Mouse (Mus musculus): ENCODE results near the gene Krcc1.
A peak's percentile ranks its signal among the peaks of the same experiment; 100 is the strongest.
"Not testable (repeated sequence)": the region's sequence is repeated elsewhere in the genome, so short reads cannot be mapped to it uniquely, and the experiment has no call there.

Krcc1 gene

GRCm38 (mm10) chr6:71262142-71262833 is 9.2 kb upstream of the Krcc1 start:
- no peak for DNase-seq (ENCODE audit: low spot score in 2 of 2)

- DNase-seq (ENCODE audit: low spot score in 2 of 2): not testable (repeated sequence)
These were observed 3.9 kb upstream of the Krcc1 start for GRCm38 (mm10) chr6:71267603-71268002.

- no peak for DNase-seq (ENCODE audit: low spot score in 2 of 2)
These were observed 2.4 kb upstream of the Krcc1 start for GRCm38 (mm10) chr6:71268929-71269685.

GRCm38 (mm10) chr6:71269686-71270050 is 1.8 kb upstream of the Krcc1 start:
- DNase-seq (ENCODE audit: low spot score in 2 of 2): not testable (repeated sequence)

- peak; percentile 7 to 18 for DNase-seq (ENCODE audit: low spot score in 2 of 2)
These were observed 998 bp upstream of the Krcc1 start for GRCm38 (mm10) chr6:71270301-71271056.

GRCm38 (mm10) chr6:71271057-71271388 is 454 bp upstream of the Krcc1 start:
- no peak for DNase-seq (ENCODE audit: low spot score in 2 of 2)

- no peak for DNase-seq (ENCODE audit: low spot score in 2 of 2)
These were observed 852 bp downstream of the Krcc1 start for GRCm38 (mm10) chr6:71272316-71272741.

GRCm38 (mm10) chr6:71273715-71274114 is 2.2 kb downstream of the Krcc1 start:
- DNase-seq (ENCODE audit: low spot score in 2 of 2): no peak

- no peak for DNase-seq (ENCODE audit: low spot score in 2 of 2)
These were observed 3.1 kb downstream of the Krcc1 start for GRCm38 (mm10) chr6:71274621-71275020.

GRCm38 (mm10) chr6:71279418-71279817 is 7.9 kb downstream of the Krcc1 start:
- no peak for DNase-seq (ENCODE audit: low spot score in 2 of 2)

GRCm38 (mm10) chr6:71293509-71293908 is 22.0 kb downstream of the Krcc1 start:
- no peak for DNase-seq (ENCODE audit: low spot score in 2 of 2)

GRCm38 (mm10) chr6:71295303-71295702 is 23.8 kb downstream of the Krcc1 start:
- DNase-seq (ENCODE audit: low spot score in 2 of 2): no peak

GRCm38 (mm10) chr6:71298051-71298450 is 26.6 kb downstream of the Krcc1 start:
- DNase-seq (ENCODE audit: low spot score in 2 of 2): no peak

GRCm38 (mm10) chr6:71298751-71299150 is 27.3 kb downstream of the Krcc1 start:
- DNase-seq (ENCODE audit: low spot score in 2 of 2): no peak

GRCm38 (mm10) chr6:71302097-71302731 is 30.7 kb downstream of the Krcc1 start:
- DNase-seq (ENCODE audit: low spot score in 2 of 2): no peak

- DNase-seq (ENCODE audit: low spot score in 2 of 2): no peak
These were observed 36.0 kb downstream of the Krcc1 start for GRCm38 (mm10) chr6:71307486-71307885.

- DNase-seq (ENCODE audit: low spot score in 2 of 2): no peak
These were observed 50.4 kb downstream of the Krcc1 start, which contains the start of gene Smyd1 for GRCm38 (mm10) chr6:71321826-71322283. TSS of gene Smyd1 (minus strand) at chr6:71322233.

GRCm38 (mm10) chr6:71322491-71322921 is 51.0 kb downstream of the Krcc1 start, which contains the start of gene Cd8b1:
TSS of gene Cd8b1 (plus strand) at chr6:71322788.
- DNase-seq (ENCODE audit: low spot score in 2 of 2): no peak

GRCm38 (mm10) chr6:71324816-71325215 is 53.3 kb downstream of the Krcc1 start:
- DNase-seq (ENCODE audit: low spot score in 2 of 2): no peak

- no peak for DNase-seq (ENCODE audit: low spot score in 2 of 2)
These were observed 58.4 kb downstream of the Krcc1 start for GRCm38 (mm10) chr6:71329881-71330280.

GRCm38 (mm10) chr6:71330486-71330885 is 59.0 kb downstream of the Krcc1 start:
- DNase-seq (ENCODE audit: low spot score in 2 of 2): no peak

GRCm38 (mm10) chr6:71331491-71331890 is 60.0 kb downstream of the Krcc1 start:
- DNase-seq (ENCODE audit: low spot score in 2 of 2): not testable (repeated sequence)

Measured in urinary bladder, adult 18-20 months (tissue).